Mouse (Mus musculus) forebrain, embryonic 13.5 days (tissue): ENCODE measurements at regions not wholly inside any gene's neighbourhood (a gene's known extent, or its start where the extent isn't known, plus 50 kb on each side); places are given as distances from the start of the nearest gene placed in this dataset.

ENCODE experiments used
- ATAC-seq: fragments of 200-750 bp; cut with Nextera tagmentation; 2 replicates; pipeline ENCODE4 v1.8.0; 2017
- H3K27ac ChIP-seq: fragments of 300-500 bp; sonication (generic); 2 replicates; pipeline ENCODE4 v1.5.1; 2015; ENCODE audit warnings: inconsistent platforms, mild to moderate bottlenecking, moderate library complexity
- H3K27me3 ChIP-seq: fragments of 300-500 bp; sonication (generic); 2 replicates; pipeline ENCODE4 v1.6.1; 2015; ENCODE audit warnings: mild to moderate bottlenecking, inconsistent platforms
- H3K36me3 ChIP-seq: fragments of 300-500 bp; sonication (generic); 2 replicates; pipeline ENCODE4 v1.6.1; 2015; ENCODE audit warnings: mild to moderate bottlenecking, inconsistent platforms; ENCODE audit not compliant: poor library complexity, severe bottlenecking
- H3K4me1 ChIP-seq: fragments of 300-500 bp; sonication (generic); 2 replicates; pipeline ENCODE4 v1.6.1; 2015; ENCODE audit warnings: inconsistent platforms
- H3K4me2 ChIP-seq: fragments of 300-500 bp; sonication (generic); 2 replicates; pipeline ENCODE4 v1.6.1; 2015; ENCODE audit warnings: inconsistent platforms, mild to moderate bottlenecking, moderate library complexity
- H3K4me3 ChIP-seq: fragments of 300-500 bp; sonication (generic); 2 replicates; pipeline ENCODE4 v1.5.1; 2015; ENCODE audit warnings: mild to moderate bottlenecking, inconsistent platforms
- H3K9ac ChIP-seq: fragments of 300-500 bp; sonication (generic); 2 replicates; pipeline ENCODE4 v1.6.1; 2015; ENCODE audit warnings: mild to moderate bottlenecking, inconsistent platforms
- H3K9me3 ChIP-seq: fragments of 300-500 bp; sonication (generic); replicated peaks from 2 replicates; pipeline ENCODE4 v1.6.1; 2016; ENCODE audit warnings: inconsistent platforms
- WGBS: fragments of 180-500 bp; shearing (Covaris S2); methylation state at CpG from one replicate; pipeline ENCODE4 v1.1.7; 2015; 5-methylcytosine and 5-hydroxymethylcytosine counted together

- no peaks in the 10 kb centered on the region for H3K27me3 ChIP-seq
- no peaks in the 10 kb centered on the region for H3K36me3 ChIP-seq
- H3K4me3 ChIP-seq = no peak overlapping the region
- 92% methylated on average over 8 of the region's 8 CpGs for WGBS
- H3K27ac ChIP-seq = no peak overlapping the region
- no peak for ATAC-seq
- no peaks in the 10 kb centered on the region for H3K9me3 ChIP-seq
- H3K4me2 ChIP-seq = no peak overlapping the region
- H3K9ac ChIP-seq = no peak overlapping the region
- no peaks in the 10 kb centered on the region for H3K4me1 ChIP-seq
These were observed 162.4 kb upstream of the Tgfbr2 start for GRCm38 (mm10) chr9:116337446-116338010.

- ATAC-seq = no peak
- no peak overlapping the region for H3K27ac ChIP-seq
- 78% methylated on average over 11 of the region's 11 CpGs for WGBS
These were observed 160.7 kb upstream of the Tgfbr2 start for GRCm38 (mm10) chr9:116335561-116336478.

GRCm38 (mm10) chr9:116333956-116334463 is 158.8 kb upstream of the Tgfbr2 start:
- Histone ChIP-seq H3K27ac (no peak overlapping the region), H3K9ac (no peak overlapping the region), H3K4me2 (no peak overlapping the region), H3K36me3 (no peaks in the 10 kb centered on the region), H3K9me3 (no peaks in the 10 kb centered on the region), H3K27me3 (no peaks in the 10 kb centered on the region), H3K4me1 (no peaks in the 10 kb centered on the region), H3K4me3 (no peak overlapping the region)
- ATAC-seq = no peak
- WGBS = 73% methylated on average over 6 of the region's 6 CpGs

More at GRCm38 (mm10) chr9:116335561-116336478, 160.7 kb upstream of the Tgfbr2 start:
- H3K9me3 ChIP-seq = no peaks in the 10 kb centered on the region
- no peak overlapping the region for H3K9ac ChIP-seq
- no peak overlapping the region for H3K4me2 ChIP-seq
- H3K36me3 ChIP-seq = no peaks in the 10 kb centered on the region
- H3K27me3 ChIP-seq = no peaks in the 10 kb centered on the region
- no peak overlapping the region for H3K4me3 ChIP-seq
- no peaks in the 10 kb centered on the region for H3K4me1 ChIP-seq

DNA sequence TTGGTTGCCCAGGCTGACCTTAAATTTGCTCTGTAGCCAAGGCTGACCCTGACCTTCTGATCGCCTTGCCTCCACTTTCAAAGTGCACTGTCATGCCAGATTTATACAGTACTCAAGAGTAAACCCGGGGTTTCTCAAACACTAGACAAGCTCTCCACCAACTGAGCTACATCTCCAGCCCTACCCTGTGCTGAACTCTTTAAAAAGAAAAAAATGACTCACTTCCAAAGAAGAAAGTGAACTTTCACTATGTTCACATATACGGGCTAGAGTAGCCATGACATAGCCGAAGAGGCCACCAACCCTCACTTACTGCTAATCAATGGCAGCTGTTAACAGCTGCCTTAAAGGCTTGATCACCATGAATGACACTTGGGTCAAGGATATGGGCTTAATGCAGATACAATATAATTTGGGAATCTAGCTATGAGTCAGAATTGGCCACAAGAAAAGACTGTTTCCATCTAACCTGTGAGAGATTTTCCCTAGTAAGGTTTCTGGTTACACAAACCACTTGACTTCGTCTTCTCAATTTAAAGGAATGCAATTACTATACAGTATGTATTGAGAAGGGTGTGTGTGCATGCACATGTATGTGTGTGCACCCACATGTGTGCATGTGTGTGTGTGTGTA is 157.4 kb upstream of the Tgfbr2 start:
- no peak for ATAC-seq
- no peak overlapping the region for H3K9ac ChIP-seq
- H3K9me3 ChIP-seq = no peaks in the 10 kb centered on the region
- H3K36me3 ChIP-seq = no peaks in the 10 kb centered on the region
- WGBS = 94% methylated on average over 5 of the region's 5 CpGs
- H3K4me2 ChIP-seq = no peak overlapping the region
- no peaks in the 10 kb centered on the region for H3K27me3 ChIP-seq
- H3K4me3 ChIP-seq = no peak overlapping the region
- H3K27ac ChIP-seq = no peak overlapping the region
- no peaks in the 10 kb centered on the region for H3K4me1 ChIP-seq

GRCm38 (mm10) chr9:116331406-116331805 is 156.2 kb upstream of the Tgfbr2 start:
- H3K27me3 ChIP-seq = no peaks in the 10 kb centered on the region
- no peaks in the 10 kb centered on the region for H3K36me3 ChIP-seq
- no peaks in the 10 kb centered on the region for H3K4me1 ChIP-seq
- 85% methylated on average over 2 of the region's 2 CpGs for WGBS
- H3K4me2 ChIP-seq = no peak overlapping the region
- H3K4me3 ChIP-seq = no peak overlapping the region
- H3K27ac ChIP-seq = no peak overlapping the region
- H3K9ac ChIP-seq = no peak overlapping the region
- H3K9me3 ChIP-seq = no peaks in the 10 kb centered on the region
- ATAC-seq = no peak

- H3K9me3 ChIP-seq = no peaks in the 10 kb centered on the region
- no peak overlapping the region for H3K4me2 ChIP-seq
- no peak overlapping the region for H3K4me3 ChIP-seq
- H3K27ac ChIP-seq = no peak overlapping the region
- no peaks in the 10 kb centered on the region for H3K27me3 ChIP-seq
- H3K36me3 ChIP-seq = no peaks in the 10 kb centered on the region
- ATAC-seq = no peak
- WGBS = 76% methylated on average over 5 of the region's 5 CpGs
- no peaks in the 10 kb centered on the region for H3K4me1 ChIP-seq
- H3K9ac ChIP-seq = no peak overlapping the region
These were observed 155.6 kb upstream of the Tgfbr2 start for GRCm38 (mm10) chr9:116330796-116331195.

DNA sequence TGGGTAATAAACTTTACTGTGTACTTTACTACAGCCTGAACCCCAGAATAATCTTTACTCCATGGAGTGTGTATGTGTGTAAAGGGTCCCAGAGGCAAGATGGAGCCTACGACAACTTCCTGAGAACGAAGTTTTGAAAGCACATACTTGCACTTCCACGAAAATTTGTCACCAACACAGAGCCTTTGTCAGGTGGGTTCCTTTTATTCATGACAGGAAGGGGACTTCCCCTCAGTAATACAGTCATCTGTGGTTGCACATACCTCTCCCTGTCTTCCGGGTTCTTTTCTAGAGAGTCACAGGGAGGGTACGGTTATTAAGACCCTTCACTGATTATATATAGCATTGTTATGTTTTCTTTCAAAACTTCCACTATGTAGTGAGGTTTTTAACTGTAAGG is 154.0 kb upstream of the Tgfbr2 start:
- Histone ChIP-seq H3K9ac (no peak overlapping the region), H3K27ac (no peak overlapping the region), H3K4me1 (no peaks in the 10 kb centered on the region), H3K9me3 (no peaks in the 10 kb centered on the region), H3K36me3 (no peaks in the 10 kb centered on the region), H3K27me3 (no peaks in the 10 kb centered on the region), H3K4me3 (no peak overlapping the region), H3K4me2 (no peak overlapping the region)
- WGBS = 85% methylated on average over 5 of the region's 5 CpGs
- no peak for ATAC-seq

DNA sequence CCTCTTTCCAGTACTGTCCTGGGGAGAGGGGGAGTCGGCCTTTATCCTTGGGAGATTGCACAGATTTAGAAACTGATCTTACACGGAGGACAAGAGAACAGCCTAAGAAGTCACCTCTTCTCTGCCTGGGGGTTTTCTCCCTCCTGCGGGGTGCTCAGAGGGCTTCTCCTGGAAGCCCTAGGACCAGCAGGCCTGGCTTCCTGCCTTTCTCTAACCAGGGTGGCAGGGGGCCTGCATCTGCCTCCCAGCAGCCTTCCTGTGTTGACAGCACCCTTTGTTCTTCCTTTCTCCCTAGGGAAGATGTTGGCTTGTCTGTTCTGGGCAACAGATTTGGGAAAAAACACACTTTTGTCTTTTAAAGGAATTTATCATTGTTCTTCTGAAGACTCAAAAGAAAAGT is 153.0 kb upstream of the Tgfbr2 start:
- H3K36me3 ChIP-seq = no peaks in the 10 kb centered on the region

GRCm38 (mm10) chr9:116327080-116327479 is 151.9 kb upstream of the Tgfbr2 start:
- no peaks in the 10 kb centered on the region for H3K9me3 ChIP-seq
- 94% methylated on average over 2 of the region's 2 CpGs for WGBS
- no peak overlapping the region for H3K4me3 ChIP-seq

More for the DNA sequence above, 153.0 kb upstream of the Tgfbr2 start:
- H3K27ac ChIP-seq = no peak overlapping the region
- H3K4me3 ChIP-seq = no peak overlapping the region
- no peak overlapping the region for H3K4me2 ChIP-seq
- no peaks in the 10 kb centered on the region for H3K9me3 ChIP-seq
- H3K27me3 ChIP-seq = no peaks in the 10 kb centered on the region
- no peak for ATAC-seq
- WGBS = 29% methylated on average over 3 of the region's 3 CpGs
- H3K9ac ChIP-seq = no peak overlapping the region
- H3K4me1 ChIP-seq = no peaks in the 10 kb centered on the region

GRCm38 (mm10) chr9:116324971-116325370 is 149.8 kb upstream of the Tgfbr2 start:
- ATAC-seq = no peak
- Histone ChIP-seq H3K4me2 (no peak overlapping the region), H3K27me3 (no peaks in the 10 kb centered on the region), H3K36me3 (no peaks in the 10 kb centered on the region), H3K27ac (no peak overlapping the region), H3K4me1 (no peaks in the 10 kb centered on the region), H3K9ac (no peak overlapping the region), H3K4me3 (no peak overlapping the region), H3K9me3 (no peaks in the 10 kb centered on the region)
- 96% methylated on average over 4 of the region's 4 CpGs for WGBS

More at GRCm38 (mm10) chr9:116327080-116327479, 151.9 kb upstream of the Tgfbr2 start:
- ATAC-seq = no peak
- Histone ChIP-seq H3K27ac (no peak overlapping the region), H3K4me2 (no peak overlapping the region), H3K27me3 (no peaks in the 10 kb centered on the region), H3K36me3 (no peaks in the 10 kb centered on the region), H3K4me1 (no peaks in the 10 kb centered on the region), H3K9ac (no peak overlapping the region)

DNA sequence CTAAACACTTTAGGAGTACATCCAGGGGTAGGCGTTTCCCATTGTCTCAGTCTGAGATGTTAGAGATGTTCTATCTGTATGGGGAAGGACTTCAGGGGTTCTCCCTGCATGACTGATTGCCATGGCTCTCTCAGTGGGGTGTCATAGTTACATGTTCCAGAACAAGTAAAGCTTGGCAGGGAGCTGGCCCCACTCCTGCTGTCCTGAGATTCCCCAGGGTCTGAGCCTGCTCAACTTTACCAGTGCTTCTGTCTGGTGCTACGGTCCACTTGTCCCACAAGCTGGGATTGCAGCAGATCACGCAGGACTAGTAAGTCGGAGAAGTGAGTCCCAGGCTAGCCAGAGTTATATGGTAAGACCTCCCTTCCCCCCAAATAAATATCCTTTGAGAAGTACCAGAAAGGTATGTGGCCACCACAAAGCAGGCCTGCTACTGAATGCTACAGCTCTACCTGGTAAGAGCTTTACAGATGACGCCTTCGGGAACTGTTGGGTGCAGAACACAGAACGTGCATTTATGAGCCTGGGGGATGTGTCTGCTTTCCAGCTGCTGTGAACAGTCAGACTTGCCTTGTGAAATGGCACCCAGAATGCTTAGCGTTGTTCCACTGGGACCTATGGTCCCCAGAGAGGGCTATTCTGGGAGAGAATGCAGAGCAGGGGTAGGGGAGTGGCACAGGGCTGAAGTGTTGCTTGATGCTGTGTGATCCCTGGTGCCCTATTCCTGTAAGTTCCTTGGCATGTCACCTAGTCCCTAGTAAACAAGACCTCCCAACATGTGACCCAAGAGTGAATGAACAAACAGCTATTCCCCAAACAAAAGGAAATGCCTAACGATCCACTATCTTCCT is 148.9 kb upstream of the Tgfbr2 start:
- Histone ChIP-seq H3K27ac (no peak overlapping the region), H3K4me3 (no peak overlapping the region), H3K4me1 (no peaks in the 10 kb centered on the region), H3K4me2 (no peak overlapping the region), H3K9ac (no peak overlapping the region), H3K36me3 (no peaks in the 10 kb centered on the region), H3K27me3 (no peaks in the 10 kb centered on the region), H3K9me3 (no peaks in the 10 kb centered on the region)
- no peak for ATAC-seq
- WGBS = 80% methylated on average over 9 of the region's 9 CpGs
